Mouse (Mus musculus) limb, embryonic 13.5 days (tissue): ENCODE data around the gene Nr3c2. TPM values are rescaled to one million over a fixed set of nuclear protein-coding genes. Genes with fewer than 3 reads are reported as not detected.

ENCODE experiments used
- ATAC-seq: fragments of 200-750 bp; cut with Nextera tagmentation; 2 replicates; pipeline ENCODE4 v1.8.0; 2017; ENCODE audit warnings: low read depth, moderate number of reproducible peaks, moderate TSS enrichment; ENCODE audit not compliant: low FRiP score
- H3K27ac ChIP-seq: fragments of 300-500 bp; sonication (generic); 2 replicates; pipeline ENCODE4 v1.5.1; 2015; ENCODE audit warnings: inconsistent platforms, mild to moderate bottlenecking, moderate library complexity
- H3K27me3 ChIP-seq: fragments of 300-500 bp; sonication (generic); 2 replicates; pipeline ENCODE4 v1.6.1; 2015; ENCODE audit warnings: mild to moderate bottlenecking, inconsistent platforms
- H3K36me3 ChIP-seq: fragments of 300-500 bp; sonication (generic); 2 replicates; pipeline ENCODE4 v1.6.1; 2015; ENCODE audit warnings: inconsistent platforms, mild to moderate bottlenecking, moderate library complexity
- H3K4me1 ChIP-seq: fragments of 300-500 bp; sonication (generic); 2 replicates; pipeline ENCODE4 v1.6.1; 2015; ENCODE audit warnings: inconsistent platforms
- H3K4me2 ChIP-seq: fragments of 300-500 bp; sonication (generic); replicated peaks from 2 replicates; pipeline ENCODE4 v1.6.1; 2015; ENCODE audit warnings: inconsistent platforms, mild to moderate bottlenecking, moderate library complexity
- H3K4me3 ChIP-seq: fragments of 300-500 bp; sonication (generic); 2 replicates; pipeline ENCODE4 v1.5.1; 2015; ENCODE audit warnings: moderate library complexity, mild to moderate bottlenecking, inconsistent platforms
- H3K9ac ChIP-seq: fragments of 300-500 bp; sonication (generic); 2 replicates; pipeline ENCODE4 v1.6.1; 2015; ENCODE audit warnings: mild to moderate bottlenecking, inconsistent platforms
- H3K9me3 ChIP-seq: fragments of 300-500 bp; sonication (generic); 2 replicates; pipeline ENCODE4 v1.6.1; 2016; ENCODE audit warnings: inconsistent platforms
- WGBS: fragments of 180-500 bp; shearing (Covaris S2); methylation state at CpG from one replicate; pipeline ENCODE4 v1.1.7; 2015; 5-methylcytosine and 5-hydroxymethylcytosine counted together
- polyA plus RNA-seq: library from polyadenylated mRNA; unstranded; fragments of >200 nt; fragmentation: Nextera tagmentation; extraction: Ambion mirVana; gene quantifications from 2 replicates; pipeline ENCODE4 v1.2.1, GENCODE M21; 2015

The Nr3c2 gene
- polyA plus RNA-seq, 1 experiment from 2014 or later, result 4.7 TPM

- no peaks in the 10 kb centered on the region for H3K4me1 ChIP-seq
- H3K4me2 ChIP-seq, result no peak overlapping the region
- H3K36me3 ChIP-seq, result no peaks in the 10 kb centered on the region
- no peaks in the 10 kb centered on the region for H3K27me3 ChIP-seq
- no peak for ATAC-seq
- H3K9ac ChIP-seq, result no peak overlapping the region
- H3K4me3 ChIP-seq, result no peak overlapping the region
- H3K9me3 ChIP-seq, result no peaks in the 10 kb centered on the region
- no peak overlapping the region for H3K27ac ChIP-seq
Observed at GRCm38 (mm10) chr8:76911206-76911605, 12.0 kb downstream of the Nr3c2 start.

GRCm38 (mm10) chr8:76912678-76913077 lies 13.4 kb downstream of the Nr3c2 start:
- Histone ChIP-seq H3K36me3 (no peaks in the 10 kb centered on the region), H3K4me2 (no peak overlapping the region), H3K27me3 (no peaks in the 10 kb centered on the region), H3K9ac (no peak overlapping the region), H3K27ac (no peak overlapping the region), H3K4me1 (no peaks in the 10 kb centered on the region), H3K4me3 (no peak overlapping the region), H3K9me3 (no peaks in the 10 kb centered on the region)
- WGBS, result 89% methylated on average over 3 of the region's 3 CpGs
- no peak for ATAC-seq

GRCm38 (mm10) chr8:76913207-76913606 lies 14.0 kb downstream of the Nr3c2 start:
- no peaks in the 10 kb centered on the region for H3K36me3 ChIP-seq
- no peak overlapping the region for H3K9ac ChIP-seq
- H3K4me3 ChIP-seq, result no peak overlapping the region
- H3K4me2 ChIP-seq, result no peak overlapping the region
- no peak for ATAC-seq
- H3K27ac ChIP-seq, result no peak overlapping the region
- no peaks in the 10 kb centered on the region for H3K9me3 ChIP-seq
- 85% methylated on average over 4 of the region's 4 CpGs for WGBS
- no peaks in the 10 kb centered on the region for H3K4me1 ChIP-seq
- no peaks in the 10 kb centered on the region for H3K27me3 ChIP-seq

GRCm38 (mm10) chr8:76915260-76915659 lies 16.0 kb downstream of the Nr3c2 start:
- Histone ChIP-seq H3K36me3 (no peaks in the 10 kb centered on the region), H3K27me3 (no peaks in the 10 kb centered on the region), H3K27ac (no peak overlapping the region), H3K4me2 (no peak overlapping the region), H3K4me1 (no peaks in the 10 kb centered on the region), H3K9ac (no peak overlapping the region), H3K4me3 (no peak overlapping the region), H3K9me3 (no peaks in the 10 kb centered on the region)
- no peak for ATAC-seq
- 86% methylated on average over 2 of the region's 2 CpGs for WGBS

- ATAC-seq, result no peak
- Histone ChIP-seq H3K9ac (no peak overlapping the region), H3K4me1 (no peaks in the 10 kb centered on the region), H3K27ac (no peak overlapping the region), H3K4me3 (no peak overlapping the region), H3K9me3 (no peaks in the 10 kb centered on the region), H3K4me2 (no peak overlapping the region), H3K27me3 (no peaks in the 10 kb centered on the region), H3K36me3 (no peaks in the 10 kb centered on the region)
- 89% methylated on average over 2 of the region's 2 CpGs for WGBS
Observed at GRCm38 (mm10) chr8:76919546-76919945, 20.3 kb downstream of the Nr3c2 start.

GRCm38 (mm10) chr8:76924150-76924549 lies 24.9 kb downstream of the Nr3c2 start:
- H3K4me2 ChIP-seq, result no peak overlapping the region
- ATAC-seq, result no peak
- H3K9me3 ChIP-seq, result no peaks in the 10 kb centered on the region
- no peak overlapping the region for H3K4me3 ChIP-seq
- 92% methylated on average over 4 of the region's 4 CpGs for WGBS
- H3K4me1 ChIP-seq, result no peaks in the 10 kb centered on the region
- H3K27me3 ChIP-seq, result no peaks in the 10 kb centered on the region
- no peak overlapping the region for H3K9ac ChIP-seq
- H3K36me3 ChIP-seq, result no peaks in the 10 kb centered on the region
- no peak overlapping the region for H3K27ac ChIP-seq

GRCm38 (mm10) chr8:76928326-76928725 lies 29.1 kb downstream of the Nr3c2 start:
- no peak overlapping the region for H3K27ac ChIP-seq
- ATAC-seq, result no peak
- no peaks in the 10 kb centered on the region for H3K36me3 ChIP-seq
- H3K9ac ChIP-seq, result no peak overlapping the region
- WGBS, result 86% methylated on average over 1 of the region's 1 CpGs
- no peak overlapping the region for H3K4me2 ChIP-seq
- H3K4me3 ChIP-seq, result no peak overlapping the region
- no peaks in the 10 kb centered on the region for H3K9me3 ChIP-seq
- no peaks in the 10 kb centered on the region for H3K27me3 ChIP-seq
- H3K4me1 ChIP-seq, result no peaks in the 10 kb centered on the region

GRCm38 (mm10) chr8:76928808-76929207 lies 29.6 kb downstream of the Nr3c2 start:
- Histone ChIP-seq H3K4me3 (no peak overlapping the region), H3K4me1 (no peaks in the 10 kb centered on the region), H3K4me2 (no peak overlapping the region), H3K36me3 (no peaks in the 10 kb centered on the region), H3K9ac (no peak overlapping the region), H3K27ac (no peak overlapping the region), H3K27me3 (no peaks in the 10 kb centered on the region), H3K9me3 (no peaks in the 10 kb centered on the region)
- ATAC-seq, result no peak
- 82% methylated on average over 5 of the region's 5 CpGs for WGBS

- Histone ChIP-seq H3K4me2 (no peak overlapping the region), H3K4me3 (no peak overlapping the region), H3K36me3 (no peaks in the 10 kb centered on the region), H3K4me1 (no peaks in the 10 kb centered on the region), H3K27me3 (no peaks in the 10 kb centered on the region), H3K9me3 (no peaks in the 10 kb centered on the region), H3K9ac (no peak overlapping the region), H3K27ac (no peak overlapping the region)
- 92% methylated on average over 3 of the region's 3 CpGs for WGBS
- no peak for ATAC-seq
Observed at GRCm38 (mm10) chr8:76965046-76965445, 65.8 kb downstream of the Nr3c2 start.

- WGBS, result 86% methylated on average over 4 of the region's 4 CpGs
- H3K27me3 ChIP-seq, result no peaks in the 10 kb centered on the region
Observed at GRCm38 (mm10) chr8:76971187-76971586, 71.9 kb downstream of the Nr3c2 start.

GRCm38 (mm10) chr8:76971761-76972404 lies 72.6 kb downstream of the Nr3c2 start:
- Histone ChIP-seq H3K27me3 (no peaks in the 10 kb centered on the region), H3K9ac (no peak overlapping the region), H3K27ac (no peak overlapping the region), H3K4me2 (no peak overlapping the region), H3K4me1 (peaks cover 8% of the 10 kb centered on the region; the same call in 1 of the 2 replicates), H3K9me3 (no peaks in the 10 kb centered on the region), H3K4me3 (no peak overlapping the region), H3K36me3 (no peaks in the 10 kb centered on the region)
- 88% methylated on average over 9 of the region's 9 CpGs for WGBS
- ATAC-seq, result no peak

More at GRCm38 (mm10) chr8:76971187-76971586, 71.9 kb downstream of the Nr3c2 start:
- Histone ChIP-seq H3K4me3 (no peak overlapping the region), H3K4me2 (no peak overlapping the region), H3K9ac (no peak overlapping the region), H3K36me3 (no peaks in the 10 kb centered on the region), H3K27ac (no peak overlapping the region), H3K4me1 (peaks cover 8% of the 10 kb centered on the region; the same call in 1 of the 2 replicates), H3K9me3 (no peaks in the 10 kb centered on the region)
- no peak for ATAC-seq

- no peaks in the 10 kb centered on the region for H3K9me3 ChIP-seq
- H3K27ac ChIP-seq, result no peak overlapping the region
- peaks cover 8% of the 10 kb centered on the region; the same call in 1 of the 2 replicates for H3K4me1 ChIP-seq
- 72% methylated on average over 8 of the region's 8 CpGs for WGBS
- no peaks in the 10 kb centered on the region for H3K27me3 ChIP-seq
- no peak overlapping the region for H3K4me2 ChIP-seq
- H3K36me3 ChIP-seq, result no peaks in the 10 kb centered on the region
- no peak for ATAC-seq
- H3K9ac ChIP-seq, result no peak overlapping the region
- no peak overlapping the region for H3K4me3 ChIP-seq
Observed at GRCm38 (mm10) chr8:76972947-76973552, 73.8 kb downstream of the Nr3c2 start.

GRCm38 (mm10) chr8:76977907-76978306 lies 78.7 kb downstream of the Nr3c2 start:
- H3K4me2 ChIP-seq, result no peak overlapping the region
- no peaks in the 10 kb centered on the region for H3K9me3 ChIP-seq
- ATAC-seq, result no peak
- H3K27ac ChIP-seq, result no peak overlapping the region
- no peaks in the 10 kb centered on the region for H3K27me3 ChIP-seq
- peaks cover 6% of the 10 kb centered on the region; the same call in 1 of the 2 replicates for H3K4me1 ChIP-seq
- H3K9ac ChIP-seq, result no peak overlapping the region
- no peaks in the 10 kb centered on the region for H3K36me3 ChIP-seq
- 90% methylated on average over 4 of the region's 4 CpGs for WGBS
- H3K4me3 ChIP-seq, result no peak overlapping the region
